Mouse (Mus musculus) MEL-GATA-1-ER (cell line): ENCODE results near the gene Gm21985.

ENCODE experiments used
- DNase-seq: peaks from one replicate; pipeline ENCODE4 v3.0.0-alpha.2; 2012; ENCODE audit warnings: low read depth; ENCODE audit errors: extremely low read depth

Gm21985 gene

GRCm38 (mm10) chr2:112328069-112328777 lies 62.1 kb downstream of the Gm21985 start:
- DNase-seq: no peak

GRCm38 (mm10) chr2:112332051-112332898 lies 66.2 kb downstream of the Gm21985 start:
- no peak for DNase-seq

GRCm38 (mm10) chr2:112337211-112337610 lies 71.1 kb downstream of the Gm21985 start:
- no peak for DNase-seq

GRCm38 (mm10) chr2:112339736-112340135 lies 73.6 kb downstream of the Gm21985 start:
- DNase-seq: no peak

- DNase-seq: no peak
These were observed 75.0 kb downstream of the Gm21985 start for GRCm38 (mm10) chr2:112341117-112341516.

GRCm38 (mm10) chr2:112348246-112348645 lies 82.1 kb downstream of the Gm21985 start:
- DNase-seq: no peak

GRCm38 (mm10) chr2:112353685-112354455 lies 87.8 kb downstream of the Gm21985 start:
- DNase-seq: no peak

GRCm38 (mm10) chr2:112359611-112360010 lies 93.5 kb downstream of the Gm21985 start:
- no peak for DNase-seq

- no peak for DNase-seq
These were observed 94.1 kb downstream of the Gm21985 start for GRCm38 (mm10) chr2:112360012-112360780.

GRCm38 (mm10) chr2:112360781-112361169 lies 94.7 kb downstream of the Gm21985 start:
- no peak for DNase-seq

- no peak for DNase-seq
These were observed 101.1 kb downstream of the Gm21985 start for GRCm38 (mm10) chr2:112367222-112367621.

GRCm38 (mm10) chr2:112367726-112368673 lies 101.9 kb downstream of the Gm21985 start, which contains the start of gene Emc4:
TSS of gene Emc4 (minus strand) at chr2:112368027.
- peak; percentile 90 for DNase-seq

- DNase-seq: no peak
These were observed 103.8 kb downstream of the Gm21985 start for GRCm38 (mm10) chr2:112369941-112370340.

- DNase-seq: no peak
These were observed 107.0 kb downstream of the Gm21985 start for GRCm38 (mm10) chr2:112373141-112373540.

- DNase-seq: peak; percentile 34
These were observed 108.5 kb downstream of the Gm21985 start for GRCm38 (mm10) chr2:112374610-112375009.

GRCm38 (mm10) chr2:112378973-112379898 lies 113.1 kb downstream of the Gm21985 start, which contains the start of gene Katnbl1:
TSS of gene Katnbl1 (plus strand) at chr2:112379211.
- DNase-seq: peak; percentile 62

GRCm38 (mm10) chr2:112380131-112380530 lies 114.0 kb downstream of the Gm21985 start:
- no peak for DNase-seq

GRCm38 (mm10) chr2:112381219-112381618 lies 115.1 kb downstream of the Gm21985 start:
- DNase-seq: no peak

- DNase-seq: no peak
These were observed 124.7 kb downstream of the Gm21985 start for GRCm38 (mm10) chr2:112390843-112391242.
